Mouse (Mus musculus) ovary, adult 2 months (tissue): ENCODE data around the gene Ces1c. TPM values are rescaled to one million over a fixed set of nuclear protein-coding genes. Genes with fewer than 3 reads are reported as not detected.

Experiments
- polyA plus RNA-seq: library from polyadenylated mRNA; depleted of rRNA; stranded (reverse); fragments of >200 nt; gene quantifications from 2 replicates; pipeline ENCODE4 v1.2.3, GENCODE M21; 2012; rRNA removed

The Ces1c gene
- polyA plus RNA-seq: 0.16 and 1.1 TPM in 2 replicates

GRCm38 (mm10) chr8:93131233-93131980 is at the start of gene Ces1c:
TSS of gene Ces1c (minus strand) at chr8:93131283.

GRCm38 (mm10) chr8:93079887-93080286 is 51.2 kb downstream of the Ces1c start, which contains the start of gene Ces1b:
TSS of gene Ces1b (minus strand) at chr8:93080017.

Other genes with a start within 250 kb of the Ces1c start
- gene Capns2, start 229.9 kb downstream of the Ces1c start, polyA plus RNA-seq: 0.16 and 0.23 TPM in 2 replicates
- gene Slc6a2, start 171.2 kb downstream of the Ces1c start, polyA plus RNA-seq: 0.77 and 1.7 TPM in 2 replicates
- gene Ces1a, start 83.1 kb downstream of the Ces1c start, polyA plus RNA-seq: not detected in 2 replicates
- 0.19 and 0.53 TPM in 2 replicates for gene Ces1b, start 51.3 kb downstream of the Ces1c start, polyA plus RNA-seq
- gene Ces1d, start 66.6 kb upstream of the Ces1c start, polyA plus RNA-seq: 30.8 and 96.7 TPM in 2 replicates
- gene Ces1e, start 98.3 kb upstream of the Ces1c start, polyA plus RNA-seq: 1.9 and 2.2 TPM in 2 replicates
- gene Ces1f, start 148.5 kb upstream of the Ces1c start, polyA plus RNA-seq: 5.8 and 10.2 TPM in 2 replicates
- gene Ces1g, start 206.0 kb upstream of the Ces1c start, polyA plus RNA-seq: 0.07 TPM in 1 of 2 replicates, not detected in the other
- gene Ces1h, start 248.4 kb upstream of the Ces1c start, polyA plus RNA-seq: not detected in 2 replicates